Comparison of ENCODE assay signal across 26 mouse cellular contexts in the genomic region with DNA sequence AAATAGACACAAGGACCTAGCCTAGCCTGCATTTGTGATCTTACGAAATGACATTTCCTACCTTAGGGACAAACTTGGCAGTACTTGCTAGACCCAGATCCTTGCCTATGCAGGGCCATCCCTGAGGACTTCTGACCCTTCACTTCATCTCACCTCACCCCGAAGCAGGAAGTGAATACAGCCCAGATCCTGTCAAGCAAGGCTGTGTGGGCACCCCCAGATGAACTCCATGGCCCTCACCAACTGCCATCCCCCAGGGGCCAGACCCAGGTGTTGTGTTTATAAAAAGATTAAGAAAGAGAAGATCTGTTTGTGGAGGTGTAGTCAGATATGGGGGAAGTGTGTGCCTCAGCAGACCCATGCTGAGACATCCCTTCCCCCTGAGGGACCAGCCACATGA. TPM values are rescaled to one million over a fixed set of nuclear protein-coding genes. Genes with fewer than 3 reads are reported as not detected.
"Had no signal": no experiment of that assay in that cellular context is flagged by ENCODE, and none has a peak within 500 bp of the region (broad histone marks: within the 10 kb centered on the region; RNA-seq: fewer than 3 reads in every experiment).

No protein-coding gene starts in this region.

- H3K4me3 ChIP-seq: neural tube, embryonic 12.5 days; neural tube, embryonic 13.5 days; neural tube, embryonic 15.5 days; stomach, embryonic 15.5 days had no signal

- H3K4me1 ChIP-seq: neural tube, embryonic 12.5 days; neural tube, embryonic 13.5 days; neural tube, embryonic 15.5 days; stomach, embryonic 15.5 days had no signal

- H3K9me3 ChIP-seq: neural tube, embryonic 12.5 days; neural tube, embryonic 13.5 days; neural tube, embryonic 15.5 days; stomach, embryonic 15.5 days had no signal

- DNase-seq: retina, postnatal 1 day; right cerebral cortex, adult 18-20 months; right cerebral cortex, postnatal 14 days; right cerebral cortex, postnatal 25 days; right cerebral cortex, postnatal 4 days; spleen, adult 18-20 months; thymus, adult 18-20 months; thymus, adult 2 months; thymus, postnatal 14 days; thymus, postnatal 25 days; thymus, postnatal 36 days; thymus, postnatal 4 days had no signal

- H3K9ac ChIP-seq: neural tube, embryonic 12.5 days; neural tube, embryonic 13.5 days; neural tube, embryonic 15.5 days; stomach, embryonic 15.5 days had no signal

- H3K27ac ChIP-seq: neural tube, embryonic 12.5 days; neural tube, embryonic 13.5 days; neural tube, embryonic 15.5 days; stomach, embryonic 15.5 days; stomach, postnatal 0 days had no signal

- H3K36me3 ChIP-seq: neural tube, embryonic 12.5 days; neural tube, embryonic 13.5 days; neural tube, embryonic 15.5 days; stomach, embryonic 15.5 days had no signal

- H3K27me3 ChIP-seq: neural tube, embryonic 12.5 days; neural tube, embryonic 13.5 days; neural tube, embryonic 15.5 days; stomach, embryonic 15.5 days had no signal

- H3K4me2 ChIP-seq: neural tube, embryonic 12.5 days; neural tube, embryonic 13.5 days; neural tube, embryonic 15.5 days; stomach, embryonic 15.5 days had no signal

RNA-seq across cellular contexts. Expression of gene Lcn11, which starts 2.2 kb away (rescaled TPM):
- total RNA-seq: neutrophil, adult 5-6 weeks had no signal
- polyA plus RNA-seq: neural tube, embryonic 12.5 days; neural tube, embryonic 13.5 days; neural tube, embryonic 14.5 days; neural tube, embryonic 15.5 days; small intestine, adult 2 months; spleen, adult 2 months; stomach, embryonic 14.5 days; stomach, embryonic 15.5 days; stomach, embryonic 16.5 days; stomach, postnatal 0 days; testis, adult 2 months; urinary bladder, adult 2 months had no signal

RNA-seq across cellular contexts. Expression of gene Gm13539, which starts 7.4 kb away (rescaled TPM):
- total RNA-seq: neutrophil, adult 5-6 weeks had no signal
- polyA plus RNA-seq: neural tube, embryonic 12.5 days; neural tube, embryonic 13.5 days; neural tube, embryonic 14.5 days; neural tube, embryonic 15.5 days; small intestine, adult 2 months; spleen, adult 2 months; stomach, embryonic 14.5 days; stomach, embryonic 15.5 days; stomach, embryonic 16.5 days; urinary bladder, adult 2 months had no signal

RNA-seq across cellular contexts. Expression of gene Lcn3, which starts 9.3 kb away (rescaled TPM):
- total RNA-seq: neutrophil, adult 5-6 weeks had no signal
- polyA plus RNA-seq: neural tube, embryonic 12.5 days; neural tube, embryonic 13.5 days; neural tube, embryonic 14.5 days; neural tube, embryonic 15.5 days; small intestine, adult 2 months; spleen, adult 2 months; stomach, embryonic 14.5 days; stomach, embryonic 15.5 days; stomach, embryonic 16.5 days; stomach, postnatal 0 days; testis, adult 2 months; urinary bladder, adult 2 months had no signal

RNA-seq across cellular contexts. Expression of gene Obp2b, which starts 37.8 kb away (rescaled TPM):
- total RNA-seq: neutrophil, adult 5-6 weeks had no signal
- polyA plus RNA-seq: neural tube, embryonic 12.5 days; neural tube, embryonic 13.5 days; neural tube, embryonic 14.5 days; neural tube, embryonic 15.5 days; small intestine, adult 2 months; spleen, adult 2 months; stomach, embryonic 14.5 days; stomach, embryonic 15.5 days; stomach, embryonic 16.5 days; stomach, postnatal 0 days; testis, adult 2 months; thymus, adult 2 months; thymus, postnatal 0 days; urinary bladder, adult 2 months had no signal

RNA-seq across cellular contexts. Expression of gene Glt6d1, which starts 41.0 kb away (rescaled TPM):
- total RNA-seq: neutrophil, adult 5-6 weeks had no signal
- polyA plus RNA-seq: neural tube, embryonic 12.5 days; neural tube, embryonic 13.5 days; neural tube, embryonic 14.5 days; neural tube, embryonic 15.5 days; small intestine, adult 2 months; spleen, adult 2 months; stomach, embryonic 14.5 days; stomach, embryonic 15.5 days; stomach, embryonic 16.5 days; stomach, postnatal 0 days; thymus, adult 2 months; thymus, postnatal 0 days; urinary bladder, adult 2 months had no signal
